Mouse (Mus musculus): ENCODE results near the gene Lhx8.

Lhx8 gene

DNA sequence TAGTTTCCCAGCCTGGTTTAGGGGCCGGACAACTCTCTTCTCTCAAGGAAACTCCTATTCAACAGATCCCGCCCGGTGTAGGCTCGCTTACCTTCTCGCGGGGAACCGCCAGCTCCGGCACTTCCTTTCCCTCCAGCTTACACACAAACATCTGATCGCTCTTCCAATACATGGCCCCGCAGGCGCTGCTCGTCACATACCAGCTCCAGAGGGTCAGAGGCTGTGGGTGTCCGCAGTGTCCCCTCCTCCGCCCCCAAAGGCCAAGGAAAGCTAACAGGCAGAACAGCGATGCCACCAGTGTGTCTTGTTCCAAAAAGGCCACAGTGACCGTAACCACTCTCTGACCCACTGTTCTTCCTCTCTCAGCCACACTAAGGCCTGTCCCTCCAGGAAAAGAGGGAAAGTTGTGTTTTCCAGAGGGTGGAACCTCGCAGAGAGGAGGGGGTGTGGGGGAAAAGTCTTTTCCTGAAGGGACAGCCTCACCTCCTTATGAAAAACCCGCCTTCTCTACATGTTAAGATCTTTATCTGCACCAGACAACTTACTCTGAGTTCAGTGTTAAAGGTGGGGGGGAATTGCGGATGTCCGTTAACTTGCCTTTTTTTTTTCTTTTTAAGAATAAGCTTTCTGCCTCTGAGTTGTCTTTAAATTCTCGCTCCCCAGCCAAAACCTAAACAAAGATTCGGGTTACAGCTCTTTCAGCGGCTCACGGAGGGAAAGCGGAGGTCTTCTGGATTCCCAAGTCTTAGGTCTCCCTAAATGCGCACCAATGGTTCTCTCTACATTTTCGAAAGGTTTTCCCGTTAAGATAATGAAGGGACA, at the start of gene Lhx8:
Gene Lhx8 (minus strand): TSS at position 479 of the 822 bp plus-strand sequence.
- DNase-seq (ENCODE audit: low spot score in 2 of 2): no peak

DNA sequence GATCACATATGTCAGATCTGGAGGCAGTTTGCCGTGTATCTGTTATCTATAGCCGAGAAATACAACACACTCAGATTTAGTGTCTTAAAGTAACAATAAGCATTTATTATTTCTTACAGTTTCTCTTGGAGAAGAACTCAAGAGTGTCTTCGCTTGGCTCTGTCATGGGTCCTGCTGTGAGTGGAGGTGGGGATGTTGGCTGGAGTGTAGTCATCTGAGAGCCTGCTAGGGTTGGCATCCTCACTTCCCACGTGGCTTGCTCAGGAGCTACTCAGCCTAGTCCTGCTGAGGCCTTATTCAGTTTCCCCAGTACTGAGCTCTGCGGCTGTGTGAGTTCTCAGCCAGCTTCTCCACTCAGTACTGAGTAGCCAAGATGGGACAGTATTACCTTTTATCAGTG, 43.1 kb upstream of the Lhx8 start:
- no peak for DNase-seq (ENCODE audit: low spot score in 2 of 2)

DNA sequence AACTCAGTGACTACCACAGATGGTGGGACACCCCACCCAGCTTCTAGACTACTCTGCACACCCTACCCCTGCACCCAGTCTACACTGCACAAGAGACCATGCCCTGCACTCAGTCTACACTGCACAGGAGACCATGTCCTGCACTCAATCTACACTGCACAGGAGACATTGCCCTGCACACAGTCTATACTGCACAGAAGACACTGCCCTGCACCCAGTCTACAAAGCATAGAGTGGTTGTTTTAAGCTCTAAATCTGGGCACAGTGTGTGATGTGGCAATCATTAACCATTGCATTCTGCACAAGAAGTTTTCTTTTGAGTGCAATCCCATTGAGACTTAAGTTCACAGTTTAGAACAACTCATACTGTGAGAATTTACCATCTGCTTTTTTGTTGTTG, 42.2 kb upstream of the Lhx8 start:
- no peak for DNase-seq (ENCODE audit: low spot score in 2 of 2)

DNA sequence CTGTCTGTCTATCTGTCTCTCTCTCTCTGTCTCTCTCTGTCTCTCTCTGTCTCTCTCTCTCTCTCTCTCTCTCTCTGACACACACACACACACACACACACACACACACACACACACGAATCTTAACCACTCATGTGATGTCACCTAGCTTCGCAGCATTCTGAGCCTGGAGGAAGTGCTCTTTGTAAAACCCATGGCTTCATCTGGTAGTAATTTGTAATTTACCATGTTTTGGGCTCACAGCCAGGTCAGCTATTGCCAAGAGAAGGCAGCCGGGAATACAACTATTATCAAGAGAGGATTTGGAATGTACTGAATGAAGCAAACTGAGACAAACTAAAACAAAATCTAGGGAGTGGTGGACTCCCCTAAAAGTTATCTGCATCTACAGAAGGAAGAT, 36.9 kb upstream of the Lhx8 start:
- no peak for DNase-seq (ENCODE audit: low spot score in 2 of 2)

DNA sequence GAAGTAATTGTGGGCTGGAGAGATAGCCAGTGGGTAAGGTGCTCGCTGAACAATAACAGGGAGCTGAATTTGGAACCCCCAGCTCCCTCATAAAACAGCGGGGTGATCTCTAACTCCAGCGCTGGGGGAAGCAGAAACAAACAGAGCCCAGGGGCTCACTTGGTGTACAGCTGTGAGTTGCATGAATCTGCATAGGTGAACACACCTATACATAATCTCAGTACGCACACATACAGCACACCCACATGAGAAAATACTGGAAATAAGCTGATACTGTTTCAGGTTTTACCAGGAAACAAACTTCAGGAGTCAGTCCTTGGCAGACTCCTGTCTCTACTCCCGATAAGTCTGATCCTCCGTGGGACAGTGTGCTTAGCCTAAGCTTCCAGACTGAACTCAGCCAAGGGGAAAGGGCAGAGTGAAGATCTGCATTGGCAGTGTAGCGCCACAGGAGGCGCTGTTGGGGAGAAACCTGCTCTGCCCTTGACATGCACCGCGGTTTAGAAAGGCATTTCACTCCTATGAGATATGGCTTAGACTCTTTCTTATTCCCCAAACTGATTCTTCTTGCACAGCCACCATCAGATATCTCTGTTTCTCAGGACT, 34.2 kb upstream of the Lhx8 start:
- DNase-seq (ENCODE audit: low spot score in 2 of 2): no peak

DNA sequence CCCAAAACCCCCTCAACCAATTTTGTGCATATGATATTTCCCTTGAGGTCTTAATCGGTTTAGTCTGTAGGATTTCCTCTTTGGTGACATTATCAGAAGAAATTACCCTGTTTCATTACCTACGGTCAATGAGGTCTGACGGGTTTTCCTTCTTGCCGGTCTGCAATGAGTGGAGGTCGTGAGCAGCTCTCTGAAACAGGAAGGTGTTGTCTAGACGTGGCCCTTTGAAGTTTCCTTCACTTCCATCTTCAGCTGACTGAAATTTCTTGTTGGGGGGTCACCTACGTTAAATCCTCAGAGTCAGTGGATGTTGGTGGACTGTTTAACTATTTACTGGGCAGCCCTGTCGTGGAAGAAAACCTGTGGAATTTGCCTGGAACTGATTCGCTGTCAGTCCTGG, 33.0 kb upstream of the Lhx8 start:
- DNase-seq (ENCODE audit: low spot score in 2 of 2): no peak

DNA sequence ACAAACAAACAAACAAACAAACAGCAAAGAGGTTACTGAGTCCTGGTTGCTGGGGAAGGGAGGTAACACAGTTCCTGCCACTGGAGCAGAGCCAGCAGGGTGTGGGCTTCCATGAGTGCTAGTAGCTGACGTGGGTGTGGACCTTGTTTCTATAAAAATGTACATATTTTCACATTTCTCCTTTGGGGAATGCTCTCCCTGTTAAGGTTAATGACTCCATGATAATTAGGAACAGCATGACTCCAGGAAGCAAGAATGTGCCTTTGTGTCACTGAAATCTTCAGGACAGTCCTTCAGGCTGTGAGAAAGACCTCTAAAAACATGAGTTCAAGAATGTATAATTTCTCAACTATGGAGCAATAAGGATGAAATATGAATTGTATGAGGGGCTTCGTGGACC, 28.8 kb upstream of the Lhx8 start:
- no peak for DNase-seq (ENCODE audit: low spot score in 2 of 2)

DNA sequence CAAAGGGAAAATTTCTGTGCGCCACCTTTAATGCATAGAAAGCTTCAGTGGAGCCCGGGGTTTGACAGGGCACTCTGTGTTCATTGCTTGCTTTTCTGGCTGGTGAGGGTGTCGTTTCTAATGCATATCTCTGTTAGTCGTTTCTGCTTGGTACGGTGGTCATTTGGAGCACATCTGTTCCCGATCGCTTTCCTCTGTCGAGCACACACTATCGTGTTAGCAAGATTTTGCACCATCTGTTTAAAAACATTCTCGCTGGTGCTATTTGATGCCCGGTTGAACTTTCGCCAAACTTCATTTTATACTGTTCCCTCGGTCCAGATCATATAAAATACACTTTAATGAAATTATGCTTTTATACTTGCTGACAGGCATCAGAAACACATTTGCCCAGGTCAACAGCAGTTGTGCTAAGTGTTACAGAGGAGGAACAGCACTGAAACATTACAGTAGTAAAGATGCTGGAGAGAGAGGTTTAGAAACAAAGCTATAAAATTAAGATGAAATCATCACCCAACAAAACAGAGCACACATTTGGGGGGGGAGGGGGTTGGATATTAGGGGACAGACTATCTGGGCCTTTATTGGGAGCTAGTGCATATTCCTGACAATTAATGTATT, 9.9 kb upstream of the Lhx8 start:
- no peak for DNase-seq (ENCODE audit: low spot score in 2 of 2)

DNA sequence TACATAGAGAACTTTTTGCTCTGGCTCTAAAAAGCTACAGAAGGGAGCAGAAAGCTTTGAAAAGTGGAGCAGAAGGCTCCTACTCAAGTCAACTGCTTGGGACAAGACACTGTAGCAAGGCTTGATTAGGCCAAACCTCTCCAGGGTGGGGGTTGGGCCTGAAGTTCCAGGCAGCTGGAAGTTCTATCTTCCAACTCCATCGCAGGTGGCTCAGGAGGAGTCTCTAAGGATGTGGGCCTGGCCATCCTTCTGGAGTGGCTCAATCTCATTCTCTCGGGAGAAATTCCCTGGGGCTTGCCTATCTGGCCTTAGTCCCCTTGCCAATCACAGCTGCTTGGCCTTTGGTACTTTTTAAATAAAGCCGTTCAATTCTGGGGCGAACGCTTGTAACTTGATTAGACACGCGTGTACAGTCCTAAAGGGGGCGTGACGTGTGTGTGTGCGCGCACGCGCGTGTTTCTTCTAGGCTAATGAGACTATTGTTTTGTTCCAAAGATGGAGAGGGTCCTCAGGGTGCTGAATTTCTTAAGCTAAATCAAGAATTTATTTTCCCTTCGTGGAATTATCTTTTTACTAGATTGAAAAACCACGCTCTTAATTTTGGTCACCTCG, 9.3 kb upstream of the Lhx8 start:
- DNase-seq (ENCODE audit: low spot score in 2 of 2): no peak

DNA sequence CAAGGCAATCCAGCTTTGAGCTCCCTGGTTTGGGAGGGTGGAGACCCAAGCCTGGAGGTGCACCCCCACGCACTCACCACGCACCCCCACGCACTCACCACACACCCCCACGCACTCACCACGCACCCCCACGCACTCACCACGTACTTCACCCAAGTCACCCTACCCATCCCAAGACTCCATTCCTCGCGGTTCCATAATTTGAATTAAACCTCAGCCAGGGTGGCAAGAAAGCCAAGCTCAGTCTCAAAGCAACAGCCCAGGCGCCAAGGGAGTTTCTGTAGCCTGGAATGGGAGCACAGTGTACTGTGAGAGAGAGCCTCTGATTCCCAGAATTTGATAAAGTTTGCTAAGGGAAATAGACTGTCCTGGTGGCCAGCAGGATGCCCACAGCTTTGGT, 4.3 kb upstream of the Lhx8 start:
- DNase-seq (ENCODE audit: low spot score in 2 of 2): no peak

DNA sequence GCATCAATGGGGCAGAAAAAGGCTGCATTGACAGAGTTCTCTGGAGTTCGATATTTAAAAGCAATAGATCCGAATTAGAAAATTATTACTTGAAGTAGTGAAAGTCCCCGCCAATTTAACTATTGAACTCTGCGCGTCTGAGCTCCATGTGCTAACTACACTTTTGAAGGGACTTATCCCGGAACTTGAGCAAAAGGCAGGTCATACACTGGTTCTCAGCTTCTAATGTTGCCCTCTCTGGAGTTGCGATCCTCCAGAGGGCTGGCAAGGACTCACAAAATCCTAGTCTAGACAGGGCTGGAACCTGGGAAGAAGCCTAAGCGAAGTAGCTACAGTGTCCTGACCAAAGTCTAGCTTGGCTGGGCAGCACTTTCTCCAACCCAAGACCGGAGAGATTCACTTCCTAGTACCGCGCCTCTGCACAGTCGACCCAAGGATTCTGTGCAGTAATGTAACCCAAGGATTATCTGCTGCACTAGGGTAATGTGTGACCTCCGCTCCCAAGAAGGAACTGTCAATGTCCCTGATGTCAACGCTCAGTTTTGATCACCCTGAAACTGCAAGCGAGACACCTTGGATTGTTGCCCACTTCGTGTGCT, 3.0 kb upstream of the Lhx8 start:
- DNase-seq (ENCODE audit: low spot score in 2 of 2): no peak

DNA sequence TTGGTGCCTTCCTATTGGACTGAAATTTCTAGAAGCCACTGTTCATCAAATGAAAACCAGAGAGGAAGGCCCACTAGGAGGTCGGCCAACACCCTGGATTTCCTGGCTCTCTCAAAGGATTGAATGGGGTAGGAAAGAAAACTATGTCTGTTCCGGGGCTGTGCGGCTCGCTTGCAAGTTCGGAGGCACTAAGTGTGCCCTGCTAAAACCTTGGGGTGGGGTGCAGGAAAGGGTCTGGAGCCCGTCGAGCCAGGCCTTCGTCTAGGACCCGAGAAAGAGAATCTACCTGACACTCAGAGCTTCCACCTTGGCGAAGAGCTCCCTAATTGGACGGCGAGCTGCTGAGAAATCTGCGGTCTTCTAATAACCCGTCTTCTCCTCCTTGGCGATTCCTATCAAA, 2.5 kb upstream of the Lhx8 start:
- DNase-seq (ENCODE audit: low spot score in 2 of 2): no peak

DNA sequence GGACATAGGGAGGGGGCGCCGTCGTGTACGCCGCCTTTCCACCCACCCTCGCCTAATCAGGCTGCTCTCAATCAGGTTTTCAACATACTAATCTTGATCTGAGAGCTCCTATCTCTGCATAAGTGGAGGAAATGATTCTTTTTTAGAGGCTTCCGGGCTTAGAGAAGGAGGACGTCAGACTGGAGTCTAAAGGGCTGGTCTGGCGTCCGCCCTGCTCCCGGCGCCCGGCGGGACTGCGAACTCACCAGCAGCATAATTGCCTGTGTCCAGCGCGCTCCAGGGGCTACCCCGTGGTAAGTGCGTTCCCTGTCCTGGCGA, 1.7 kb upstream of the Lhx8 start:
- DNase-seq (ENCODE audit: low spot score in 2 of 2): no peak

DNA sequence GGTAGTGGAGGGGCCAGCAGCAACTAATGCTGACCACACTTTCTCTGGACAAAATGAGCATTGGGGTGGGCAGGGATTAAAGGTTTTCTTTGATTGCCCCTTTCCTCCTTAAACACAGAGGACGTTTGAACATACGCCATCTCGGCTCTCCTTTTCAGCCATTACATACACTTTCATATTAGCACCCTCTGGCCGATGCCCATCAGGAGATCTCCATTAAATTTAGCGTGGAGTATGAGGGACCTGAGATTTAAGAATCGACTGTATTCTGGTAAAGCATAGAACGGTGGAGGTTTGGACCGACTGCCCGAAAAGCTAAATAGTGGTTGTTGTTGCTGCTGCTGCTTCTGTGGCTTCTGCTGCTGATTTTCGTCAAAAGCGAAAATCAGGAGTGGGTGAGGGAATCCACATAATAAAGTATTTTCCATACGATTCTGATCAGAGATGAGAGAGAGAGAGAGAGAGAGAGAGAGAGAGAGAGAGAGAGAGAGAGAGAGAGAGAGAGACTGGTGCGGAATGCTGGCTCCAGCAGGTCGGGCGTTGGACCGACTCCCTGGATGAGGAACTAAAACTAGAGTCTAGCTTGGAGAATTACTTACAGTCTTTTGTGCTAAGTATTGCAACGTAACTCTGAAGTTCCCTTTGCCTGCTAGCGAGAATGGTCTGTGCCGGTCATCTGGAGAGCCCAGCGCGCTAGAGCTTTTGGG, 1.2 kb upstream of the Lhx8 start:
- DNase-seq (ENCODE audit: low spot score in 2 of 2): no peak

DNA sequence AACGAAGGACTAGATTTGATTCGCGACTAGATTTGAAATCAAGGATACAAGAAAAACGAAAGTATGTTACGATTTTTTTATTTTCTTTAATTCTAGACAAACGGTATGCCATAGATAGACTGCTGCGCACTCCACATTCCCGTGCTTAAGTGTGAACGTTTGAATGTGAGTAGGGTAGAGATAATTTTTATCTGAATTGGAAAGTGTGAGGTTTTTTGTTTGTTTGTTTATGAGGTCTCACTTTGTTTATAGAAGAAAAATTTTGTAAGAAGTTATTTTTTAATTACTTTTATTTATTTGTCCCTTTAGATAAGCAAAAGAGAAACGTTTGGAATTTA, 513 bp upstream of the Lhx8 start:
- DNase-seq (ENCODE audit: low spot score in 2 of 2): no peak

DNA sequence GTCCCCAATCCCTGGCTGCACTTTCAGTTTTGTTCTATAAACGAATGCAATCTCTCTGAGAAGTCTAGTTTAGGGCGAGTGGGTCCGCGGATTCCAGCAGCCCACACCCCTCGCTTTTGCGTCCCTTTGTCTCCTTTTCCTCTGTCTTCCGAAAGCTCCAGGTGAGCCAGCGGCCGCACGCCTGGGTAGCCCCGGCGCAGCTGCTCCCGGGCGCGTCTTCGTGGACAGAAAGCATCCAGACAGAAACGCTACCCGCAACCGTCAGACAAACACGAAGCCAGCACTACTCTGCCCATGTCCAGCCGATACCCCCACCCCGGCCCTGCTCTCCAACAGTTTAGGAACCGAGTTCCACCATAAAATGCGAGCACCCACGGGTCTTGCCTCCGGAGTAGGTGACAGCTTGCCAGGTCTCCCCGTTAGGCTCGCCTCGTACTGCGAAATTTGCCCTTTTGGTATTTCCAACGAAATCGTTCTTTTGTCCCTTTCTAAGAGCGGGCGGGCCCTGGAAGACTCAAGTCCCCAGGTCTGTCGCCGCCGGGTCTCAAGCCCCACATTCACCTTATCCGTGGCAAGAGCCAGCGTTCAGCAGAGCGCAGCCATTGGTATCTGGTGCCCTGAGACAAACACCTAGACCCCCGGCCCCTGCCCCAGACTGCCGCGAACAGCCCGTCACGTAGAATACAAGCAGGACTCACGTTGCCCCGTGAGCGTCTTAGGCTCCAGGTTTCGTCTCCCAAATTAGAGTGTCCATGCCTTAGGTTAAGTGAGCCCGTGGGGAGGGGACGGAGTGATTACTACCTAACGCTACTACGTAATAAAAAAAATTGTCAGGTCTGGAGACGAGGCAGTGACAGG, 907 bp downstream of the Lhx8 start:
- DNase-seq (ENCODE audit: low spot score in 2 of 2): no peak

DNA sequence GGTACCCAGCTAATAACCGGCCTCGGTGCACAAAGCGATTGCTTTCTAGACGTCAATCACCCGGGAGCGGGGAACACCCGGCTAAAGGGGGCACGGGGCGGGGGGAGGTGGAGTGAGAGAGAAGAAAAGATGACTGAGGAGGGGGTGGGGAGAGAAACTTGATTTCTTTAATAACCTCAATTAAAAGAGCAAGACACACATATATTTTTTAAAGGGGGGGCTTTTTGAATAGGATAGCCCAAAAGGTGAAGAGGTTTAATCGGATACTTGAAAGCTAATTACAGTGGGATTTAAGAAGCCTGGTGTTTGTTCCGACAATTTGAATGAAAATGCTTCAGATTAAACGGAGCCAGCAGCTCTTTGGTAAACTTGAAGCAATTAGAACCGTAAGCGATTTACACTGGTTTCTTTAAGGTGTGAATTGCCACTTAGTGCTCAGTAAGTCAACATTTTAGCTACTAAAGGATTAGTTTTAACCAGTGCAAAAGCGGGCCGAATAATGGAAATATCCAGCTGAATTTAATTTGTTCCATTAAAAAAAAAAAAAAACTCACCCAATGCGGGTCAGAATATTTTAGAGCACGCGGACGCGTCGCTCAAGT, 1.6 kb downstream of the Lhx8 start:
- DNase-seq (ENCODE audit: low spot score in 2 of 2): no peak

DNA sequence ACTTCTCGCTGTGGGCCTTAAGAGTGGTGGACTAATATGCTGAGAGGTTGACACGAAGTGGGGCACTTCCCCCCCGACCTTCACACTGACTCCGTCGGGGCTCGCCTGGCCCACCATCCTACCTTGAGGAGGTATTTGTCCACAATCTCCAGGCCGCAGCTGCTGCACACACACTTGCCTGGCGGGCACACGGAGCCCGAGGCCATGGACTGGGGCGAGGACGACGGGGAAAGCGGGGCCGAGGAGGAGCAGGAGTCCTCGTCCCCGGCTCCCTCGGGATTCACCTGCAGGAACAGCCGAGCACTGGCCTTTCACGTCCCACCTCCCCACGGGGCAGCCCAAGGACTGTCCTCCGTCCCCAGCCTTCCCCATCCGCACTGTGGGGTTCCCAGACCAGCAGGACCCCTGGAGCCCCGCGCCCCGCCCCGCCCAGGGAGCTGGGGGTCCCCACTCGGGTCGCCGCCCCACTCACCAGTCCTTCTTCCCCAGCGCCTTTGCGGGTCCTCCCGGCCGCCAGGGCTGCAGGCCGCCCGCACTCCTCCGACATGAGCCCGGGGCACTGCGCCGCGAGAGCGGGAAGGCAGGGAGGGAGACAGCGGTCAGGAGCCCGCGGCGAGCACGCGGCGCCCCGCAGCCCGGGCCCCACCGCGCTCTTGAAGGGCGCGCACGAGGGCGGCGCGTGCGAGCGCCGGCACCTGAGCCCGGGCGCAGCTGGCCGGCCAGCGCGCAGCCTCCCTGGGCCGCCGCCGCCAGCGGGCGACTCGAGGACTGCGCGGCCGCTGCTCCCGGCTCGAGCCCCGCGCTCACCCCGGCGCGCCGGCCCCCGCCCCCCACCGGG, 2.4 kb downstream of the Lhx8 start:
- DNase-seq (ENCODE audit: low spot score in 2 of 2): no peak

DNA sequence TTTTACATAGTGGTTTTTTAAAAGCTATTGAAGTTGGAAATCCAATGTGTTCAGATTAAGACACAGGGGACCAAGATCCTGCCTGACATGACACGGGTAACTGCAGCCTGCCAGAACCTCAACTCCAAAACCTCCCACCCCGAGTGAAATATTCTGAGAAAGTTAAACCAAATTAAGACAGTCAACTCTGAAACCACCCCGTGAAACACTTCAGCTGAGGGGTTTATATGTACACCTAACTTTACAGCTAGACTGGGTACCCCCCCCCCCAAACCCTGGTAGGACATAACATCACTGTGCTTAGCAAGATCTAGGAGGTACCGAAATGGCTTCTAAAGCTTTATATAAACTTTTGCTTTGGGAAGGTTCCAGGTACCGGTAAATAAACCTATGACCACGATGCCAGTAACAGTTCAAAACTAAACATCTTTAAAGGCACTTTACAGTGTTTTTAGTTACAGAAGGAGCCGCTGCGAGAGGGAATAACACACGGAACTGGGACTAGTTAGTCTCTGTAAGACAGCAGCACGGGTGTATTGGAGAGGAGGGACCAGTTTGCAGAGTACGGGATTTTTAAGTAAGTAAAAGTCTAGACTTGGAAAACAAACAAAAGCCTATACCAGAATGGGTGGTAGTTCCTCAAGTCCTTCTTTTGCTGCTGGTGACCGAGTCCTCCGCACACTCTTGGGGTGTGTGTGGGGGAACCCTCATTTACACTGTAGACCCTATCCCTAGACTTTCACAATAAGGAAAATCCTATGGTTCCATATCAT, 3.2 kb downstream of the Lhx8 start:
- DNase-seq (ENCODE audit: low spot score in 2 of 2): no peak
